Mouse (Mus musculus) lung, postnatal 4 days (tissue): ENCODE measurements around the gene Bclaf1.

Experiments
- DNase-seq, 2 experiments: peaks; one replicate each; pipeline ENCODE4 v3.0.0; 2021

Gene Bclaf1

DNA sequence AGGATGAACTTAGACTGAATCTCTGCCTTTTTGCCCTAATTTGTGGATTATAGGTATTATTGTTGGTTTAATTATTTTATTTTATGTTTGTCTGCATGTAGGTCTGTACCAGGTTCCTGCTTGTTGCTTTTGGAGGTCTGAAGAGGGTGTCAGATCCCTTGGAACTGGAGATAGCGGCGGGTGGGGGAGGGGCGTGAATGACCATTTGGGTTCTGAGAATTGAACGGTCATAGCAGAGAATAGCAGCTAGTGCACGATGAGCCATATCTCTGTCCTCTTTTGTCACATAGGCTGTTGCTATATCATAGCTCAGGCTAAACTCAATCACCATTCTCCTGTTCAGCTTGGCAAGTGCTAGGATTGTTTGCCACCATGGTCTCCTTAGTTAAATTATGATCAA is 5.2 kb downstream of the Bclaf1 start:
- DNase-seq = no peak

- DNase-seq = no peak
Observed at GRCm38 (mm10) chr10:20326226-20326625, 14.0 kb downstream of the Bclaf1 start.

DNA sequence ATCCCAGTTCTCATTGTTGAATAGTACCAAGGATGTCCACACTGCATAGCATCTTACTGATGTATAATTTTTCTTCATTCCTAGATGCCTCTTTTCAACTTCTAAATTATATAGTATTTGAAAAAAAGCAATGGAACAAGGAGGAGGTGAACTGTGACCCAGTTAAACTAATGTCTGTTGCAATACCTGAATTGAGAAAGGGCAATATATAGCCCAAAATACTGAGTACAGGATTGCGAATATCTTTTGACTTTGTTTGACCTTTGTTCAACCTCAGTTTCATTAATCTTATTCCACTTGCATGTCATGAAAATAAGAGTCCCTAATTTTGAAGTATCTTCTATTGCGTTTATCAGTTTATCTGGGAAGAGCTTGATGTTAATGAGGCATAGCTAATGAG is 19.0 kb downstream of the Bclaf1 start:
- DNase-seq = no peak

DNA sequence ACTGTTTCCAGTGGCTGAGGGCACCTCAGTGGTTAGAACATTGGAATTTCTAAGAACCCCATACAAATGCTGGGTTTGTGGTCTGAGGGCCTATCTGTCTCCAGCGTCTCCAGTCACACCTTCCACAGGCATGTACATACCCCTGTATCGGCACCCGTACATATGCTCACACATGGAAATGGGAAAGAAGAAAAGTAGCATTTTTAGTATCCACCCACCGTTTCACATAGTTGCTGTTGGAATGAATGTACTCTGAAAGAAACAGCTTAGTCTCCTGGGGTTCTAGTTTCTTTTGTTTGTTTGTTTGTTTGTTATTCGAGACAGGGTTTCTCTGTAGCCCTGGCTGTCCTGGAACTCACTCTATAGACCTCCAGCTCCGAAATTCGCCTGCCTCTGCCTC is 25.6 kb downstream of the Bclaf1 start:
- DNase-seq = no peak

DNA sequence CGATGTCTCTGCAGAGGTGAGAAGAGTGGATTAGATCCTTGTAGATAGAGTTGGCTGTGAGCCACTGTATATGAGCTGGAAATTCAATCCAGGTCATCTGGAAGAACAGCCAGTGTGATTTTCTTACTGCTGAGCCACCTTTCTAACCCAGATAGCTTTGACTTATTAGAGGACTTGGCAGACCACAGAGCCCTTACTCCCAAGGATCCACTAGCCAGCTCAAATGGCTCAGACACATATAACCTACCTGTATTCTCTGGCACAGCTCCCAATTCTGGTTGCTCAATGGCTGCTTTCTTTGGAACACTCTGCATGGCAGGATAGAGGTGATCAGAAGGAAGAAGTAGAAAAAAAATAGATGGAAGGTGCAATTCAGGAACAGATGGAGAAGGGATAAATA is 33.5 kb downstream of the Bclaf1 start:
- no peak for DNase-seq

DNA sequence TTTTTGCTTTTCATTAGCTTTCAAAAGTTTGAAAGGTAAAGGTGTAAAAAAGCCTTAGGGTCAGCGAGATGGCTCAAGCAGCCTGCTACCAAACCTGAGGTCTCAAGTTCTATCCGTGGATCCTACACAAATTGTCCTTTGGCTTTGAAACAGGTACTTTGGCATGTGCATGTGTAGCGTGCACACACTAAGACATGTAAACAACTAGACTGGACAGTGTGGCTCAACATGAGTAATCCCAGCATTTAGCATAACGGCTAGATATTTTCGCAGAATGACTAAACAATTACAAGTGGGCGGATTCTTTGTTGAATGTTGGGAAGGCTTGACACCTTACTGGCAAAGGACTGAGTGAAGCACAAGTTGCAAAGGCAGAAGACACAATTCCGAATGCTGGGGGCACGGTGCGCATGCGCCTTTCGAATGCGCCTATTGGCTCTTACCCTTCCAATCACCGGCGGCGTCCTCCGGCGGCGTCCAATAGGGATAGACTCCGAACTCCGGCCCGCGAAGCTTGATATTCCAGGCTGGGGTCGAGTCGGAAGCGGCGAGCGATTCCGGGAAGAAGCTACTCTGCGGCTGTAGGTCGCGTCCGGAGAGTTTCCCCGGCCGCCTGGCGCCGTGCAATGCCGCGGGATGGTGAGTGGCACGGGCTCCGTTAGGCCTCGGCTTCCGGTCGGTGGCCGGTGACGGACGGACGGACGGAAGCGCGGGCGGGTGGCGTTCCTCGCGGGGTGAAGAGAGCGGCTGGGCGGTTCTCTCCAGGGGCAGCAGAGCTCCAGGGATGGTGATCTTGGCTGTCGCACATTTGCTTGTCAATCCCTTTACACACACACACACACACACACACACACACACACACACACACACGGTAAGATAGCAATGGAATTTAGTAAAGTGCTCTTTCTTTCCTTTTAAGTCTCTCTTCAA is 35.3 kb downstream of the Bclaf1 start, which contains the start of gene Mtfr2:
Gene Mtfr2, plus strand, starts transcription at position 486 of the 930 bp plus-strand sequence.
- peak; percentile 94 for DNase-seq

GRCm38 (mm10) chr10:20348894-20349293 is 36.6 kb downstream of the Bclaf1 start:
- DNase-seq = no peak

DNA sequence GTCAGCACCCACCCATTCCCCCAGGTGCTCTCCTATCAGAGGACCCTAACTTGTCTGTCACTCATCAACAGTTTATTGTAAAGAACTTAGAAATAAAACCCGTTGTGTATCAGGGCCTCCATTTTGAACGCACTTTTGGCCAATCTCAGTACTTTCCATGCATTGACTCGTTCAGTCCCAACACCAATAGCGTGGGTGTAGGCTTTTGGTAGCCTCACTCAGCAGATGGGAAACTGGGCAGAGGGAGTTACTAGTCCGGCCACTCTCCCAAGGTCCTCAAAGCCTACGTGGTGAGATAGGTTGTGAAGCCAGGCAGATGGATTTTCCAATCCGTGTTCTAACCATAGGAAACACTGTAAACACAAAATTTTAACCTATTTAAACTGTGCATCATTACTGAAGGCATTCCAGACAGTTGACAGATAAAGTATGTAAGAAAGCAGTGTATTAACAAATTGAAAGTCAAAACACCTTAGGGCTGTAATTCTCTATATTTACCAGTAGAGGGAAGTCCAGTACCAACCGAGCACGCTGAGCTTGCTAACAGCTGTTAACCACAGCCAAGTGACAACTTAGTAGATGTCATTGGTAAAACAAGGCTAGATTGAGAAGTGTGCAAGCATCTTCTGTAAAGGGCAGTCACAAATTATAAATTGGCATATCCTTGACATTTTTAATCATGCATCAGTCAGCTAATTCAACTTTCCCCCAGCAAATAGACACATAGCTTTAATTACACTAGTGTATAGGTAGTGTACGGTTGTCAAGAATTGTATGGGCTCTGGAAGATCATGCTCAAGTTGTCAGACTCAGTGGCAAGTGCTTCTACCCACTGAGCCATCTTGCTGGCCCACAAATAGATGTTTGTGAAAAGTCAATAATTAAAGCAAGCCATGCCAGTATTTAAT is 49.5 kb downstream of the Bclaf1 start:
- DNase-seq = no peak

DNA sequence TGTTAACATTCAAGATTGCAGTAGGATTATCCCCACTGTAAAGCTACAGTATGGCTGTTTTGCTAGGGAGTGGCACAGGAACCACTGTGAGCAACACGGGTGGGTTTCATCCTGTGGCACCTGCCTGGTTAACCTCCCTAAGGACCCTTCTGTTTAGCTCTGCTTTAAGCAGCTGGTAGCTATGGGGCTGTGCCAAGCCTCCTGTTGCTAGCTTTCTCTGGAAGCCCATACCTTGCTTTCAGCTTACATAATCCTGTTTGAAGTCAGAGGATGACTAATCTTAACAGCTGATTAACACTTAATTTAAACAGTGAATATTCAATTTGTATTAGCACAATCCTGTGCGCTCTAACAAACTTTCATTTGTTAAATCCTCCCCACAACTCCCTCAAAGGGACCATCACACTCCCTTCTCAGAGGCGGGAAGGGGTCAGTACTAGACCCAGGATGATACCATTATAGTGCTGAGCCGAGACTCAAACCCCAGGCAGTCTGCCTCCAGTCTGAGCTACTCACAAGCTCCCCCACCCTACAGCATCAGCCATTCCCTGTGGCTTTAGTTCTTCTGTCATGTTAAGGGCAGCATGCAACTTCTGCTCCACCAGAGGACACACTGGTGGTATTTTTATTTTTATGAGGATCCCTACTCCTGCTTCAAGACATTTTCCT is 50.3 kb downstream of the Bclaf1 start:
- peak in 1 of 2 experiments; percentile 37 for DNase-seq

GRCm38 (mm10) chr10:20372046-20372445 is 59.8 kb downstream of the Bclaf1 start:
- DNase-seq = no peak

GRCm38 (mm10) chr10:20377621-20378020 is 65.4 kb downstream of the Bclaf1 start:
- DNase-seq = no peak

DNA sequence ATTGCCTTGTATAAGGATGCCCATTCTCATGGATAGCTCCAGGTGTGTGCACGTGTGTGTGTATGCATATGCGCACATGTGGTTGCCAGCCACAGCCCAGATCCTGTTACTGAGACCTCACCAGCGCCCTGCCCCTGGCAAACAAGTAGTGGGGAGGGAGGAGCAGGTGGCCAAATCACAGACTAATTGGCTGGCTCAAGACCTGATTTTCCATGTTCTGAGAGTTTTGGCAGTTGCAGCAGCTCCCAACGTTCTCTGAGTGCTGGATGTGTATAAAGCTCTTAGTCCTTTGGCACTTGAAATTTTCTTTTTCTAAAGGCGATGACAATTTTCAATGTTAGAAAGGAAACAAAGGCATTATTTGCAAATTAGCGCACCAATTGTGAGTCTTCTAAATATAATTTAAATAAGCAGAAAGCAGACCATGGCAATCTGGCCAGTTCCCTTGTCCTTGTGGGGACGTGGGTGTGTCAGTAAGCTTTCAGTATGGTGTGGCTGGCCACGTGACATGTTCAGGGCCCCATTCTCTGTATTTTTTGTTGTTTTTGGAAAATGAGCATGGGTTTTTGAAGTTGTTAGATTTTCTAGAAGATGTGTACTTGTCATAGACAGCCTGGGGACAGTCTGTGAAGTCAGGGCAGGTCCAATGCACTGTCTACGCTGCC is 66.9 kb downstream of the Bclaf1 start:
- no peak for DNase-seq

DNA sequence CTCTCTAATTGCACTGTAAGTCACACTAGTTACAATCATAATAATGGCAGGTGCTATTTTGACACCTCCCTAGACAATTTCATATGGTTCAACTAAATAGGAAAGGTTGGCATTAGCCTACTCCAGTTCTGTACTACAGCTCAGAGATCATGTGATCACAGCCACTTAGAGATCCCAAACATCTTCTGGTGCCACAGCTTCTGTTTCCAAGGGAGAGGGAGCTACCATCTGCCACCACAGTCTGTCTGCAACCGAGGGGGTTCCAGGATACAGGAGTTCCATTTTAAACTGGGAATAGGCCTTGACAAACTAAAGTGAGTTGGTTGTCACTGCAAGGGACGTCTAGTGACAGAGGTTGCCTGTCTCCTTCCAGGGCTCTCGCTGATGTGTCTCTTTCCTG is 68.5 kb downstream of the Bclaf1 start:
- DNase-seq = no peak

DNA sequence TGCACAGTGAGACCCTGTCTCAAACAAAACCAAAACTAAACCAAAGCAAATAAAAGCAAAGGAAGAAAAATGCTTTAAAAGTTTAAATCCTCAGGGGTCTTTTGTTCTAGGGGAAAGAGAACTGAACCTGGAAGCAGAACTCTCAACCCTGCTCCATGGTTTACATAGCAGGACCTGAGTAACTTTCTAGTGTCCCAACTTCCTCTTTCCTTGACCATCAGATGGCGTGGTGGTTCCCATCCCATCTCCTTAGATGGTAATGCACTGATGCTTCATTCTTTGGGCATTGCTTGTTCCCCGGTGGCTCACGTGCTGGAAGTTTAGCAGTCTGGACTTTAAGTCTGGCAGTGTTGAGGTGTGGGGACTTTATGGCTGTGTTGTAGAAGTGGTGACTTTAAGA is 69.1 kb downstream of the Bclaf1 start:
- DNase-seq = no peak

DNA sequence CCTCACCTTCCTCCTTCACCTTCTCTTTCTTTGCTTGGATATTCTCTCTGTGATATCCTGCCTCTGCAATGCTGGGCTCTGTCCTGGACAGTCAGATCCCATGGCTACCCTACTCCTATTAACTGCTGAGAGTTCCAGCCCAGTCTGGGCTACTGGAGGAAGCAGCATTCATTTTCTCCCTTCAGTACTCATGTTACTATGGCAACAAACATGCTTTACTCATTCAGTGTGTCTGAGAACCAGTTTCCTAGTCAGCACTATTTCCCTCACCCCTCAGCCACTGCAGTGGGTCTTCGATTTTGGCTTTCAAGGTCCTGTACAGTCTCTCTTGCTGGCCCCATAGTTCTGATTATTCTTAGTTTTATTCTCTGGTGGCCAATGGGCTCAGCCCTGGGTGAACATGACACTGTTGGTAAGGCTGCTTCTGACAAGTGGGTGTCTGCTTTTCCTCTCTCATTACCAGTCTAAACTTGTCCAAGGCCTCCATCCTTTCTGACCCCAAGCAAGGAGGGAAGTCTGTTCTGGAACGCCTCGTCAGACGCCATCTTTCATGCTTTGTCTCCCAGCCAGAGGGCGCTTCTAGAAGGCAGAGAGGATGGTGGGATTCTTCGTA is 70.6 kb downstream of the Bclaf1 start:
- no peak for DNase-seq

GRCm38 (mm10) chr10:20390568-20390967 is 78.3 kb downstream of the Bclaf1 start:
- DNase-seq = no peak
